Mouse (Mus musculus) CH12.LX (cell line): ENCODE measurements around the gene Csk.

ENCODE experiments used
- CHD1 ChIP-seq: IDR thresholded peaks from 2 replicates; pipeline ENCODE4 v1.6.1; 2012; ENCODE audit warnings: low read depth, low read length, improper control_type of control experiment, inconsistent platforms
- CTCF ChIP-seq, 2 experiments: IDR thresholded peaks in 1 of 2; conservative IDR thresholded peaks in 1 of 2; 2 replicates each; pipeline ENCODE4 v1.5.1; 2011 to 2012; ENCODE audit warnings: low read depth in 2 of 2, low read length in 2 of 2, improper control_type of control experiment in 1 of 2, inconsistent platforms in 1 of 2, mild to moderate bottlenecking in 1 of 2, moderate library complexity in 1 of 2
- EP300 ChIP-seq: IDR thresholded peaks from 2 replicates; pipeline ENCODE4 v1.6.1; 2011; ENCODE audit warnings: low read length, improper control_type of control experiment
- MAFK ChIP-seq: IDR thresholded peaks from 2 replicates; pipeline ENCODE4 v1.6.1; 2011; ENCODE audit warnings: low read length, improper control_type of control experiment; ENCODE audit not compliant: insufficient replicate concordance
- MYC ChIP-seq: IDR thresholded peaks from 2 replicates; pipeline ENCODE4 v1.6.1; 2011; ENCODE audit warnings: low read depth, mild to moderate bottlenecking, improper control_type of control experiment, low read length
- POLR2A ChIP-seq: IDR thresholded peaks from 2 replicates; pipeline ENCODE4 v1.6.1; 2011; ENCODE audit warnings: low read depth, mild to moderate bottlenecking, improper control_type of control experiment, low read length
- SIN3A ChIP-seq: IDR thresholded peaks from 2 replicates; pipeline ENCODE4 v1.6.1; 2012; ENCODE audit warnings: low read length, improper control_type of control experiment, inconsistent platforms
- USF1 ChIP-seq: IDR thresholded peaks from 2 replicates; pipeline ENCODE4 v1.6.1; 2014; ENCODE audit warnings: low read depth, mild to moderate bottlenecking, inconsistent platforms, low read length, improper control_type of control experiment
- ZKSCAN1 ChIP-seq: IDR thresholded peaks from 2 replicates; pipeline ENCODE4 v1.6.1; 2012; ENCODE audit warnings: low read depth, inconsistent platforms, low read length, improper control_type of control experiment, borderline replicate concordance

- TF ChIP-seq CTCF (conservative IDR thresholded peaks at IDR 0.05 in 1 of 2, IDR thresholded peaks at IDR 0.05 in 1 of 2; ENCODE audit: low read depth in 2 of 2, low read length in 2 of 2) (peak; percentile 3 to 56; a peak in 2 of 4 replicates), MYC (no peak), POLR2A (no peak), ZKSCAN1 (no peak), MAFK (no peak), USF1 (no peak), CHD1 (no peak), SIN3A (no peak), EP300 (no peak)
These were observed 34.7 kb upstream of the Csk start for GRCm38 (mm10) chr9:57688158-57688557.
